Mouse (Mus musculus) forebrain, embryonic 11.5 days (tissue): ENCODE measurements around the gene Crygs. TPM values are rescaled to one million over a fixed set of nuclear protein-coding genes. Genes with fewer than 3 reads are reported as not detected.
A peak's percentile ranks its signal among the peaks of the same experiment; 100 is the strongest.

ENCODE experiments used
- ATAC-seq: fragments of 200-750 bp; cut with Nextera tagmentation; replicated peaks from 2 replicates; pipeline ENCODE4 v1.8.0; 2017; ENCODE audit warnings: moderate TSS enrichment; ENCODE audit not compliant: low FRiP score
- DNase-seq: peaks from one replicate; pipeline ENCODE4 v3.0.0-alpha.2; 2017; ENCODE audit warnings: low spot score
- H3K27ac ChIP-seq: fragments of 300-500 bp; sonication (generic); 2 replicates; pipeline ENCODE4 v1.5.1; 2014; ENCODE audit warnings: low read depth, low read length
- H3K27me3 ChIP-seq: fragments of 300-500 bp; sonication (generic); 2 replicates; pipeline ENCODE4 v1.6.1; 2014; ENCODE audit warnings: mild to moderate bottlenecking, low read length, mixed read lengths; ENCODE audit not compliant: control insufficient read depth, insufficient read depth
- H3K36me3 ChIP-seq: fragments of 300-500 bp; sonication (generic); 2 replicates; pipeline ENCODE4 v1.6.1; 2014; ENCODE audit warnings: mild to moderate bottlenecking, low read length, moderate library complexity, mixed read lengths; ENCODE audit not compliant: control insufficient read depth, insufficient read depth
- H3K4me1 ChIP-seq: fragments of 300-500 bp; sonication (generic); replicated peaks from 2 replicates; pipeline ENCODE4 v1.6.1; 2014; ENCODE audit warnings: low read length, mixed read lengths; ENCODE audit not compliant: control insufficient read depth, insufficient read depth
- H3K4me2 ChIP-seq: fragments of 300-500 bp; sonication (generic); 2 replicates; pipeline ENCODE4 v1.6.1; 2014; ENCODE audit warnings: low read depth, mild to moderate bottlenecking, low read length, moderate library complexity, mixed read lengths; ENCODE audit not compliant: severe bottlenecking
- H3K4me3 ChIP-seq: fragments of 300-500 bp; sonication (generic); 2 replicates; pipeline ENCODE4 v1.5.1; 2014; ENCODE audit warnings: low read depth, low read length
- H3K9ac ChIP-seq: fragments of 300-500 bp; sonication (generic); 2 replicates; pipeline ENCODE4 v1.6.1; 2014; ENCODE audit warnings: low read length
- H3K9me3 ChIP-seq: fragments of 300-500 bp; sonication (generic); 2 replicates; pipeline ENCODE4 v1.6.1; 2016; ENCODE audit warnings: low read length, mixed read lengths; ENCODE audit not compliant: control insufficient read depth
- WGBS: fragments of 180-500 bp; shearing (Covaris S2); extraction: QIAGEN DNeasy Blood & Tissue Kit; methylation state at CpG from one replicate; pipeline ENCODE4 v1.1.7; 2014; 5-methylcytosine and 5-hydroxymethylcytosine counted together
- polyA plus RNA-seq: library from polyadenylated mRNA; unstranded; fragments of >200 nt; fragmentation: Nextera tagmentation; extraction: Ambion mirVana; gene quantifications from 2 replicates; pipeline ENCODE4 v1.2.1, GENCODE M21; 2014

The Crygs gene
- polyA plus RNA-seq = not detected in 2 replicates

DNA sequence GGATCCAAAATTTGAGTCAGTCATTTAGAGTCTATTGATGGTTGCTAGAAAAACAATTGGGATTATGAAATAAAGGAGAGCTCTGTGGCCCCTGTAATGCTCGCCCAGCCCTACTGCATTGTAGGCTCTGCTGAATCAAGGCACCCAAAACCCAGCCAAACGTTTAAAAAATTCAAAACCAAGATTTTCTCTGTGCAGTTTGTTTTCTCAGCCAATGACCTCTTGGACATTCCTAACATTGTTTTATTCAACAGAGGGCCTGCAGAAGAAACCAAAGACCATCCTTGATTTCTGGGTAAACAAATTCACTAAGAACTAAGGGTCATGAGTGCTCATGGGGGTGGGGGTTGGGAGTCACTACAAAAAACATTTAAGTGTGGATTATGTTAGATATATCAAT is at the start of gene Crygs:
TSS of gene Crygs (minus strand) at position 101 of the 400 bp plus-strand sequence.
- Histone ChIP-seq H3K27me3 (no peaks in the 10 kb centered on the region), H3K4me3 (no peak within 1 kb of the TSS), H3K36me3 (no peaks in the 10 kb centered on the region), H3K4me2 (no peak within 1 kb of the TSS), H3K27ac (no peak within 1 kb of the TSS), H3K9me3 (no peaks in the 10 kb centered on the region), H3K4me1 (no peaks in the 10 kb centered on the region), H3K9ac (no peak within 1 kb of the TSS)
- no peak for ATAC-seq
- DNase-seq = no peak
- WGBS = 67% methylated on average over 2 of the region's 2 CpGs

DNA sequence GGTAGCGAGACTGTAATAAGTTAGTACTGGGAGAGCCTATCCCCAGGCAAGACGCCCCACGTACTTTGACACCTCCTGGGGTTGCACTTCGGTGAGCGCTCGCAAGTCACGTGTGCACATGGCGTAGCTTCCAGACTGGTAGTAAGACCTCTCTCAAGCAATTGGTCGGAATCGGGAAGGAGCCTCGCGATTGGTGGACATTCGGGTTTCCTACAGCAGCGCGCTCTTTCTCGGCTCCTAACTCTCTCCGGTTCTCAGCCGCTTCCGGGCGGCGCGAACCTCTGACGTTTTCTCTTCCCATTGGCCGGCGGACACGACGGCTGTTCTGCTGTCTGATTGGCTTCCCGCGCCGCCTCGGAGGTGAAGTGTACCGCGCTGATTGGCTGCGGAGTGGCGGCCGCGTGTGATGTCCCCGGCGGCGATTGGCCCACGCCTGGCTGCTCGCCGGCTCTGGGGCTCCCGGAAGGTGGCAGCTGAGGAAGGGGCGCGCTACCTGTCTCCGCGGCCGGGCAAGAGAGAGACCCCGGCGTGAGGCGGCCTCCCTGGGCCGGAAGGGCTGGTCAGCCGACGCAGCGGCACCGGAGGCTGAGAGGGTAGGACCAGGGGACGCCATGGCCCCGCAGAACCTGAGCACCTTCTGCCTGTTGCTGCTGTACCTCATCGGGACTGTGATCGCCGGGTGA is 46.2 kb upstream of the Crygs start, which contains the start of the genes Tbccd1 and Dnajb11:
TSS of gene Tbccd1 (minus strand) at position 239 of the 683 bp plus-strand sequence.
TSS of gene Dnajb11 (plus strand) at position 415 of the 683 bp plus-strand sequence.
- Histone ChIP-seq H3K4me1 (peaks cover 8% of the 10 kb centered on the region; the same call in 1 of the 2 replicates), H3K9me3 (no peaks in the 10 kb centered on the region), H3K4me3 (peak within 1 kb of the TSS; percentile 91), H3K27ac (peak within 1 kb of the TSS; percentile 43; the same call in 1 of the 2 replicates), H3K27me3 (no peaks in the 10 kb centered on the region), H3K9ac (peak within 1 kb of the TSS; percentile 80), H3K36me3 (no peaks in the 10 kb centered on the region), H3K4me2 (peak within 1 kb of the TSS; percentile 80)
- peak; percentile 98 for DNase-seq
- WGBS = under 1% methylated on average over 62 of the region's 62 CpGs
- ATAC-seq = peak; percentile 99

DNA sequence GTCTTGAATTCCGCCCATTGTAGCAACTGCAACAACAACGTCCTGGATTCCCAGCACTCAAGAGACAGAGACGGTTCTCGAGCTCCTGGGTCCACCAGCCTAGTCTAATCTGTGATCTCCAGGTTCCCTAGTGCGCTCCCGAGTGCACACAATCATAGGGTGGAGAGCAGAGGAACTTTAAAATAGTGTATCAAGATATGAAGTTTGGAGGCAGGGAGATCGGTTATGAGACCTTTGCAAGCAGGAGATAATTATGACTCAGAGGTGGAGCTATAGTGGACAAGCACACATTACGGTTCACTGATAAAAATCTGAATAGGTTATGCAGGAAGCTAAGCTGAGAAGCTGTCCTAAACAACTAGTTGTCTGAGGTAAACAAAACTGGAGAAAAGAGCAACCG is 45.4 kb upstream of the Crygs start:
- Histone ChIP-seq H3K4me3 (peak overlapping the region; percentile 91), H3K9ac (peak overlapping the region; percentile 54), H3K4me1 (peaks cover 8% of the 10 kb centered on the region; the same call in 1 of the 2 replicates), H3K36me3 (no peaks in the 10 kb centered on the region), H3K27me3 (no peaks in the 10 kb centered on the region), H3K27ac (no peak overlapping the region), H3K9me3 (no peaks in the 10 kb centered on the region), H3K4me2 (peak overlapping the region; percentile 77)
- no peak for DNase-seq
- ATAC-seq = no peak
- 17% methylated on average over 9 of the region's 9 CpGs for WGBS

DNA sequence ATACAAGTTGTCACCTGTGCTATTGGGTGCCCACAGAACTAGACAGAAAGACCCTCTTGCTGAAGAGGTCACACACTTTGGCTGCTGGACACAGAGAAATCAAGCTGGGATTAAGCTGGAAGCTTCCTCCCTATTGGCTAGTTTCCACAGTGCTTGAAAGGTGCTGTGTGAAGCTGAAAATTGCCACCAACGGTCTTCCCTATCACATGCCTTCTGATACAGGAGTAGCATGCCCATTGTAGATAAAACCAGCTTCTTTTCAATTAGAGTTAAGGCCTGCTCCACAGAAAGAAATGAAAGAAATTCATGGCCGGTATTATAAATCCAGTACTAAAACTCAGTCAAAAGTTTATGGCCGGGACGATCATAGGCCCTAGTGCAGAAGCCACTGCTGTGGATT is 41.3 kb upstream of the Crygs start:
- ATAC-seq (no peak), DNase-seq (no peak)
- no peak overlapping the region for H3K9ac ChIP-seq
- H3K4me3 ChIP-seq = no peak overlapping the region
- 90% methylated on average over 4 of the region's 4 CpGs for WGBS
- H3K4me1 ChIP-seq = peaks cover 3% of the 10 kb centered on the region; the same call in 1 of the 2 replicates
- no peaks in the 10 kb centered on the region for H3K36me3 ChIP-seq
- no peak overlapping the region for H3K27ac ChIP-seq
- no peaks in the 10 kb centered on the region for H3K9me3 ChIP-seq
- H3K27me3 ChIP-seq = no peaks in the 10 kb centered on the region
- H3K4me2 ChIP-seq = no peak overlapping the region

- H3K4me2 ChIP-seq = no peak overlapping the region
- 0 out of 2 replicates have a peak, but pooled peaks cover 2% of the 10 kb centered on the region for H3K4me1 ChIP-seq
- DNase-seq (no peak), ATAC-seq (no peak)
- no peaks in the 10 kb centered on the region for H3K36me3 ChIP-seq
- H3K27ac ChIP-seq = no peak overlapping the region
- no peaks in the 10 kb centered on the region for H3K9me3 ChIP-seq
- H3K27me3 ChIP-seq = no peaks in the 10 kb centered on the region
- no peak overlapping the region for H3K4me3 ChIP-seq
- WGBS = 83% methylated on average over 1 of the region's 1 CpGs
- H3K9ac ChIP-seq = no peak overlapping the region
These were observed 37.0 kb upstream of the Crygs start for GRCm38 (mm10) chr16:22848331-22848730.

- H3K36me3 ChIP-seq = no peaks in the 10 kb centered on the region
- no peak overlapping the region for H3K4me3 ChIP-seq
- H3K27me3 ChIP-seq = no peaks in the 10 kb centered on the region
- H3K9me3 ChIP-seq = no peaks in the 10 kb centered on the region
- H3K4me2 ChIP-seq = no peak overlapping the region
- no peak overlapping the region for H3K9ac ChIP-seq
- WGBS = 89% methylated on average over 1 of the region's 1 CpGs
- H3K27ac ChIP-seq = no peak overlapping the region
- DNase-seq = no peak
- 0 out of 2 replicates have a peak, but pooled peaks cover 2% of the 10 kb centered on the region for H3K4me1 ChIP-seq
- no peak for ATAC-seq
These were observed 36.3 kb upstream of the Crygs start for GRCm38 (mm10) chr16:22847686-22848085.

GRCm38 (mm10) chr16:22845481-22845880 is 34.1 kb upstream of the Crygs start:
- no peaks in the 10 kb centered on the region for H3K36me3 ChIP-seq
- H3K27me3 ChIP-seq = no peaks in the 10 kb centered on the region
- no peak overlapping the region for H3K9ac ChIP-seq
- ATAC-seq = no peak
- no peak for DNase-seq
- no peaks in the 10 kb centered on the region for H3K9me3 ChIP-seq
- no peak overlapping the region for H3K4me2 ChIP-seq
- WGBS = 90% methylated on average over 4 of the region's 4 CpGs
- 0 out of 2 replicates have a peak, but pooled peaks cover 2% of the 10 kb centered on the region for H3K4me1 ChIP-seq
- no peak overlapping the region for H3K27ac ChIP-seq
- H3K4me3 ChIP-seq = no peak overlapping the region

GRCm38 (mm10) chr16:22844834-22845233 is 33.5 kb upstream of the Crygs start:
- Histone ChIP-seq H3K4me1 (0 out of 2 replicates have a peak, but pooled peaks cover 2% of the 10 kb centered on the region), H3K27me3 (no peaks in the 10 kb centered on the region), H3K27ac (no peak overlapping the region), H3K4me2 (peak overlapping the region; percentile 79; the same call in 1 of the 2 replicates), H3K4me3 (peak overlapping the region; percentile 43; the same call in 1 of the 2 replicates), H3K9me3 (no peaks in the 10 kb centered on the region), H3K36me3 (no peaks in the 10 kb centered on the region), H3K9ac (peak overlapping the region; percentile 70; the same call in 1 of the 2 replicates)
- ATAC-seq (no peak), DNase-seq (no peak)
- 78% methylated on average over 5 of the region's 5 CpGs for WGBS
